Mouse (Mus musculus) kidney, embryonic 14.5 days (tissue): ENCODE results near the gene Slc7a5. TPM values are rescaled to one million over a fixed set of nuclear protein-coding genes. Genes with fewer than 3 reads are reported as not detected.

Source experiments
- ATAC-seq: fragments of 200-750 bp; cut with Nextera tagmentation; 2 replicates; pipeline ENCODE4 v1.8.0; 2017; ENCODE audit warnings: moderate number of reproducible peaks, mild to moderate bottlenecking, moderate TSS enrichment, moderate library complexity; ENCODE audit not compliant: low FRiP score, low TSS enrichment
- H3K27ac ChIP-seq: fragments of 300-500 bp; sonication (generic); 2 replicates; pipeline ENCODE4 v1.5.1; 2014; ENCODE audit warnings: low read depth, mild to moderate bottlenecking, low read length, moderate library complexity, mixed read lengths
- H3K27me3 ChIP-seq: fragments of 300-500 bp; sonication (generic); 2 replicates; pipeline ENCODE4 v1.6.1; 2014; ENCODE audit warnings: mild to moderate bottlenecking, low read length; ENCODE audit not compliant: control insufficient read depth, insufficient read depth
- H3K36me3 ChIP-seq: fragments of 300-500 bp; sonication (generic); 2 replicates; pipeline ENCODE4 v1.6.1; 2014; ENCODE audit warnings: low read length, mixed read lengths; ENCODE audit not compliant: control insufficient read depth, insufficient read depth
- H3K4me1 ChIP-seq: fragments of 300-500 bp; sonication (generic); 2 replicates; pipeline ENCODE4 v1.6.1; 2014; ENCODE audit warnings: low read length, mixed read lengths; ENCODE audit not compliant: control insufficient read depth, insufficient read depth
- H3K4me2 ChIP-seq: fragments of 300-500 bp; sonication (generic); replicated peaks from 2 replicates; pipeline ENCODE4 v1.6.1; 2014; ENCODE audit warnings: low read depth, mild to moderate bottlenecking, low read length
- H3K4me3 ChIP-seq: fragments of 300-500 bp; sonication (generic); 2 replicates; pipeline ENCODE4 v1.5.1; 2014; ENCODE audit warnings: mild to moderate bottlenecking, low read length
- H3K9ac ChIP-seq: fragments of 300-500 bp; sonication (generic); 2 replicates; pipeline ENCODE4 v1.6.1; 2014; ENCODE audit warnings: low read depth, mild to moderate bottlenecking, low read length, moderate library complexity
- H3K9me3 ChIP-seq: fragments of 300-500 bp; sonication (generic); 2 replicates; pipeline ENCODE4 v1.6.1; 2016; ENCODE audit warnings: low read length; ENCODE audit not compliant: control insufficient read depth
- WGBS: fragments of 180-500 bp; shearing (Covaris S2); extraction: QIAGEN DNeasy Blood & Tissue Kit; methylation state at CpG from one replicate; pipeline ENCODE4 v1.1.7; 2014; 5-methylcytosine and 5-hydroxymethylcytosine counted together
- polyA plus RNA-seq: library from polyadenylated mRNA; unstranded; fragments of >200 nt; fragmentation: Nextera tagmentation; extraction: Ambion mirVana; gene quantifications from 2 replicates; pipeline ENCODE4 v1.2.1, GENCODE M21; 2014

The Slc7a5 gene
- polyA plus RNA-seq, 1 experiment from 2014 or later, result 25.9 TPM

GRCm38 (mm10) chr8:121906542-121907512 lies 667 bp downstream of the Slc7a5 start:
- H3K27me3 ChIP-seq, result no peaks in the 10 kb centered on the region
- H3K27ac ChIP-seq, result no peak overlapping the region
- peak overlapping the region; percentile 97 for H3K4me2 ChIP-seq
- no peaks in the 10 kb centered on the region for H3K9me3 ChIP-seq
- H3K36me3 ChIP-seq, result no peaks in the 10 kb centered on the region
- peak overlapping the region; percentile 73 for H3K9ac ChIP-seq
- ATAC-seq, result peak; percentile 59
- H3K4me3 ChIP-seq, result peak overlapping the region; percentile 80
- under 1% methylated on average over 70 of the region's 72 CpGs for WGBS
- peaks cover 34% of the 10 kb centered on the region for H3K4me1 ChIP-seq

- peaks cover 38% of the 10 kb centered on the region for H3K4me1 ChIP-seq
- H3K27me3 ChIP-seq, result no peaks in the 10 kb centered on the region
- H3K9ac ChIP-seq, result peak overlapping the region; percentile 73
- 17% methylated on average over 5 of the region's 5 CpGs for WGBS
- H3K4me3 ChIP-seq, result peak overlapping the region; percentile 80
- no peak overlapping the region for H3K27ac ChIP-seq
- no peaks in the 10 kb centered on the region for H3K9me3 ChIP-seq
- no peak for ATAC-seq
- H3K36me3 ChIP-seq, result no peaks in the 10 kb centered on the region
- peak overlapping the region; percentile 97 for H3K4me2 ChIP-seq
These were observed 1.6 kb downstream of the Slc7a5 start for GRCm38 (mm10) chr8:121905864-121906263.

GRCm38 (mm10) chr8:121905420-121905819 lies 2.1 kb downstream of the Slc7a5 start:
- peak overlapping the region; percentile 80 for H3K4me3 ChIP-seq
- H3K4me2 ChIP-seq, result peak overlapping the region; percentile 97
- ATAC-seq, result no peak
- no peaks in the 10 kb centered on the region for H3K27me3 ChIP-seq
- H3K27ac ChIP-seq, result no peak overlapping the region
- peaks cover 38% of the 10 kb centered on the region for H3K4me1 ChIP-seq
- no peaks in the 10 kb centered on the region for H3K9me3 ChIP-seq
- WGBS, result 79% methylated on average over 1 of the region's 1 CpGs
- 0 out of 2 replicates have a peak overlapping the region, but pooled peaks have one; percentile 73 for H3K9ac ChIP-seq
- no peaks in the 10 kb centered on the region for H3K36me3 ChIP-seq

GRCm38 (mm10) chr8:121904999-121905398 lies 2.5 kb downstream of the Slc7a5 start:
- Histone ChIP-seq H3K4me1 (peaks cover 38% of the 10 kb centered on the region), H3K27ac (no peak overlapping the region), H3K36me3 (no peaks in the 10 kb centered on the region), H3K4me2 (no peak overlapping the region), H3K9me3 (no peaks in the 10 kb centered on the region), H3K4me3 (no peak overlapping the region), H3K9ac (peak overlapping the region; percentile 28; the same call in 1 of the 2 replicates), H3K27me3 (no peaks in the 10 kb centered on the region)
- no peak for ATAC-seq
- 82% methylated on average over 9 of the region's 9 CpGs for WGBS

GRCm38 (mm10) chr8:121903977-121904376 lies 3.5 kb downstream of the Slc7a5 start:
- WGBS, result 66% methylated on average over 6 of the region's 6 CpGs
- Histone ChIP-seq H3K27me3 (no peaks in the 10 kb centered on the region), H3K9ac (no peak overlapping the region), H3K9me3 (no peaks in the 10 kb centered on the region), H3K27ac (no peak overlapping the region), H3K4me2 (no peak overlapping the region), H3K4me1 (peaks cover 38% of the 10 kb centered on the region), H3K4me3 (no peak overlapping the region), H3K36me3 (no peaks in the 10 kb centered on the region)
- ATAC-seq, result no peak

GRCm38 (mm10) chr8:121901498-121902236 lies 5.8 kb downstream of the Slc7a5 start:
- 23% methylated on average over 8 of the region's 8 CpGs for WGBS
- H3K4me1 ChIP-seq, result peaks cover 55% of the 10 kb centered on the region

GRCm38 (mm10) chr8:121899180-121900044 lies 8.1 kb downstream of the Slc7a5 start:
- H3K27ac ChIP-seq, result peak overlapping the region; percentile 96; the same call in 1 of the 2 replicates
- H3K4me1 ChIP-seq, result peaks cover 46% of the 10 kb centered on the region
- peaks cover 6% of the 10 kb centered on the region; the same call in 1 of the 2 replicates for H3K36me3 ChIP-seq
- peak overlapping the region; percentile 34; the same call in 1 of the 2 replicates for H3K9ac ChIP-seq
- no peak overlapping the region for H3K4me2 ChIP-seq
- ATAC-seq, result no peak
- WGBS, result 75% methylated on average over 18 of the region's 18 CpGs
- H3K4me3 ChIP-seq, result no peak overlapping the region
- no peaks in the 10 kb centered on the region for H3K9me3 ChIP-seq
- no peaks in the 10 kb centered on the region for H3K27me3 ChIP-seq

More at GRCm38 (mm10) chr8:121901498-121902236, 5.8 kb downstream of the Slc7a5 start:
- no peaks in the 10 kb centered on the region for H3K36me3 ChIP-seq
- ATAC-seq, result no peak; the same call in 1 of the 2 replicates
- H3K27me3 ChIP-seq, result no peaks in the 10 kb centered on the region
- no peak overlapping the region for H3K4me3 ChIP-seq
- no peak overlapping the region for H3K4me2 ChIP-seq
- no peaks in the 10 kb centered on the region for H3K9me3 ChIP-seq
- no peak overlapping the region for H3K9ac ChIP-seq
- H3K27ac ChIP-seq, result peak overlapping the region; percentile 33

GRCm38 (mm10) chr8:121898401-121898931 lies 9.0 kb downstream of the Slc7a5 start:
- Histone ChIP-seq H3K9me3 (no peaks in the 10 kb centered on the region), H3K9ac (peak overlapping the region; percentile 48), H3K4me1 (peaks cover 46% of the 10 kb centered on the region), H3K27ac (peak overlapping the region; percentile 96), H3K36me3 (peaks cover 6% of the 10 kb centered on the region; the same call in 1 of the 2 replicates), H3K4me2 (peak overlapping the region; percentile 35), H3K27me3 (no peaks in the 10 kb centered on the region), H3K4me3 (peak overlapping the region; percentile 16; the same call in 1 of the 2 replicates)
- ATAC-seq, result peak; percentile 84
- 2% methylated on average over 4 of the region's 4 CpGs for WGBS
